Mouse (Mus musculus): Measurements from ENCODE around the gene Ldb3. TPM values are rescaled to one million over a fixed set of nuclear protein-coding genes. Genes with fewer than 3 reads are reported as not detected.

The Ldb3 gene
- total and polyA plus RNA-seq, 2 experiments from 2014 or later = 376 to 526 TPM

- Histone ChIP-seq H3K4me2 (ENCODE audit: low read depth, low read length) (no peak overlapping the region), H3K9ac (replicated peaks; ENCODE audit: low read depth, low read length) (no peak overlapping the region), H3K9me3 (replicated peaks; ENCODE audit: control insufficient read depth, low read length) (no peaks in the 10 kb centered on the region), H3K36me3 (replicated peaks; ENCODE audit: control insufficient read depth, insufficient read depth, low read length) (no peaks in the 10 kb centered on the region), H3K27ac (ENCODE audit: low read depth) (no peak overlapping the region), H3K4me3 (ENCODE audit: low read depth, low read length) (no peak overlapping the region), H3K27me3 (ENCODE audit: control insufficient read depth, insufficient read depth, low read length) (no peaks in the 10 kb centered on the region), H3K4me1 (ENCODE audit: control insufficient read depth, insufficient read depth) (no peaks in the 10 kb centered on the region)
- DNase-seq (ENCODE audit: low spot score) (no peak), ATAC-seq (ENCODE audit: insufficient read depth, low read depth) (no peak)
- no peak for TF ChIP-seq CTCF (IDR thresholded peaks at IDR 0.05; ENCODE audit: low read depth)
- TF ChIP-seq EP300 (IDR thresholded peaks at IDR 0.05; ENCODE audit: low read depth) = no peak
- WGBS = 93% methylated on average over 7 of the region's 7 CpGs
Observed at GRCm38 (mm10) chr14:34601910-34602309, 13.4 kb upstream of the Ldb3 start.

GRCm38 (mm10) chr14:34599941-34600340, 11.5 kb upstream of the Ldb3 start, which contains the start of gene Opn4:
Gene Opn4 (minus strand): TSS chr14:34600142.
- no peak for TF ChIP-seq CTCF (IDR thresholded peaks at IDR 0.05; ENCODE audit: low read depth)
- no peak for DNase-seq (ENCODE audit: low spot score)
- H3K9ac ChIP-seq (replicated peaks; ENCODE audit: low read depth, low read length) = no peak within 1 kb of the TSS
- no peaks in the 10 kb centered on the region for H3K27me3 ChIP-seq (ENCODE audit: control insufficient read depth, insufficient read depth, low read length)
- H3K4me1 ChIP-seq (ENCODE audit: control insufficient read depth, insufficient read depth) = peaks cover 15% of the 10 kb centered on the region
- H3K4me2 ChIP-seq (ENCODE audit: low read depth, low read length) = no peak within 1 kb of the TSS
- no peak for ATAC-seq (ENCODE audit: insufficient read depth, low read depth)
- no peak within 1 kb of the TSS for H3K27ac ChIP-seq (ENCODE audit: low read depth)
- no peaks in the 10 kb centered on the region for H3K9me3 ChIP-seq (replicated peaks; ENCODE audit: control insufficient read depth, low read length)
- 87% methylated on average over 8 of the region's 8 CpGs for WGBS
- no peak within 1 kb of the TSS for H3K4me3 ChIP-seq (ENCODE audit: low read depth, low read length)
- H3K36me3 ChIP-seq (replicated peaks; ENCODE audit: control insufficient read depth, insufficient read depth, low read length) = no peaks in the 10 kb centered on the region

GRCm38 (mm10) chr14:34595596-34596255, 7.2 kb upstream of the Ldb3 start:
- peaks cover 43% of the 10 kb centered on the region for H3K4me1 ChIP-seq (ENCODE audit: control insufficient read depth, insufficient read depth)
- DNase-seq (ENCODE audit: low spot score) = peak; percentile 37

DNA sequence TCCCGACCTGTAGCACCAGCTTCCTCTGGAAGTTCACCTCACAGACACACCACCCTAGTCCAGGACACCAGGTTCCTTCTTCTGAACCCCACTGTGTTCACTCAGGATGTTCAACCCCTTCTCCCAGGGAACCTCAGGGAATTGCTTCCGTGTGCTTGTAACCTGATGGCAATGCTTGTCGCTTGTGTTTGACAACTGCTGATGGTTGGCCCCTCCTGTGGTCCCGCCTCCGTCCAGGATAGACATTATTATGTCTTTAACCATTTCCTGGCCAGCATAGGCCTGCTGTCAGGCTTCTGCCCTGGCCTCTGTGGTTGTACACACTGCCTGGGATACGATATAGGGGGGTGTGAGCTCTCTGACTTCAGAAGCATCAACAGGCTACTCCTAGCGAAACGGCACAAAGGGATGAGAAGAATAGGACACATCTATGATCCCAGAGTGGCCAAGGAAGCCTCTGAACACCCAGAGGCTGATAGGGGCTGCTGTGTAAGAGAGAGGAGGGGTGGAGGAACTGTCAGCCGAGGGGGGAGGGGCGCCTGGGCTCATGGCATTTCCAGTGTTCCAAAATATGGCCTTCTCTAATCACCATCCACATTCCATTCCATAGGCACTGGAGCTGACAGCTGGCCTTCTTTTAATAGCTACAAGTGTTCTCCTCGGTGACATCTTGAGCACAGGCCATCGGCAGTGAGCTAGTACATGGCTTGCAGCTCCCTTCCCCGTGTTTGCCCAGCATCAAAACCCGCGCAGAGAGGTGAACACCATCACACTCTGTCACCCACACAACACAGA, 3.5 kb upstream of the Ldb3 start:
- DNase-seq (ENCODE audit: low spot score) (peak; percentile 91), ATAC-seq (ENCODE audit: insufficient read depth, low read depth) (peak; percentile 36)
- H3K9ac ChIP-seq (replicated peaks; ENCODE audit: low read depth, low read length) = peak overlapping the region; percentile 33; the same call in 1 of the 2 replicates
- H3K4me2 ChIP-seq (ENCODE audit: low read depth, low read length) = peak overlapping the region; percentile 25
- peak; percentile 80; the same call in 1 of the 2 replicates for TF ChIP-seq EP300 (IDR thresholded peaks at IDR 0.05; ENCODE audit: low read depth)
- TF ChIP-seq CTCF (IDR thresholded peaks at IDR 0.05; ENCODE audit: low read depth) = no peak
- H3K27me3 ChIP-seq (ENCODE audit: control insufficient read depth, insufficient read depth, low read length) = no peaks in the 10 kb centered on the region
- no peak overlapping the region for H3K4me3 ChIP-seq (ENCODE audit: low read depth, low read length)
- H3K4me1 ChIP-seq (ENCODE audit: control insufficient read depth, insufficient read depth) = peaks cover 64% of the 10 kb centered on the region
- H3K36me3 ChIP-seq (replicated peaks; ENCODE audit: control insufficient read depth, insufficient read depth, low read length) = no peaks in the 10 kb centered on the region
- peak overlapping the region; percentile 100 for H3K27ac ChIP-seq (ENCODE audit: low read depth)
- H3K9me3 ChIP-seq (replicated peaks; ENCODE audit: control insufficient read depth, low read length) = no peaks in the 10 kb centered on the region
- WGBS = 34% methylated on average over 15 of the region's 15 CpGs

More at GRCm38 (mm10) chr14:34595596-34596255, 7.2 kb upstream of the Ldb3 start:
- no peak for ATAC-seq (ENCODE audit: insufficient read depth, low read depth)
- Histone ChIP-seq H3K36me3 (replicated peaks; ENCODE audit: control insufficient read depth, insufficient read depth, low read length) (no peaks in the 10 kb centered on the region), H3K9ac (replicated peaks; ENCODE audit: low read depth, low read length) (no peak overlapping the region), H3K9me3 (replicated peaks; ENCODE audit: control insufficient read depth, low read length) (no peaks in the 10 kb centered on the region), H3K27me3 (ENCODE audit: control insufficient read depth, insufficient read depth, low read length) (no peaks in the 10 kb centered on the region), H3K4me3 (ENCODE audit: low read depth, low read length) (0 out of 2 replicates have a peak overlapping the region, but pooled peaks have one; percentile 11), H3K27ac (ENCODE audit: low read depth) (peak overlapping the region; percentile 64), H3K4me2 (ENCODE audit: low read depth, low read length) (peak overlapping the region; percentile 44)
- WGBS = 41% methylated on average over 17 of the region's 17 CpGs
- no peak for TF ChIP-seq EP300 (IDR thresholded peaks at IDR 0.05; ENCODE audit: low read depth)
- TF ChIP-seq CTCF (IDR thresholded peaks at IDR 0.05; ENCODE audit: low read depth) = peak; percentile 67

GRCm38 (mm10) chr14:34590743-34591675, 2.5 kb upstream of the Ldb3 start:
- H3K36me3 ChIP-seq (replicated peaks; ENCODE audit: control insufficient read depth, insufficient read depth, low read length) = 0 out of 2 replicates have a peak, but pooled peaks cover 3% of the 10 kb centered on the region
- TF ChIP-seq EP300 (IDR thresholded peaks at IDR 0.05; ENCODE audit: low read depth) = no peak
- TF ChIP-seq CTCF (IDR thresholded peaks at IDR 0.05; ENCODE audit: low read depth) = no peak
- H3K27me3 ChIP-seq (ENCODE audit: control insufficient read depth, insufficient read depth, low read length) = no peaks in the 10 kb centered on the region
- H3K4me2 ChIP-seq (ENCODE audit: low read depth, low read length) = peak overlapping the region; percentile 25
- ATAC-seq (ENCODE audit: insufficient read depth, low read depth) (peak; percentile 9; the same call in 1 of the 2 replicates), DNase-seq (ENCODE audit: low spot score) (no peak)
- WGBS = 52% methylated on average over 24 of the region's 24 CpGs
- no peaks in the 10 kb centered on the region for H3K9me3 ChIP-seq (replicated peaks; ENCODE audit: control insufficient read depth, low read length)
- peak overlapping the region; percentile 33; the same call in 1 of the 2 replicates for H3K9ac ChIP-seq (replicated peaks; ENCODE audit: low read depth, low read length)
- no peak overlapping the region for H3K4me3 ChIP-seq (ENCODE audit: low read depth, low read length)
- H3K27ac ChIP-seq (ENCODE audit: low read depth) = peak overlapping the region; percentile 100
- H3K4me1 ChIP-seq (ENCODE audit: control insufficient read depth, insufficient read depth) = peaks cover 60% of the 10 kb centered on the region
